Comparison of ENCODE assay signal across 7 mouse cellular contexts in genomic region chr10:86555843-86556242, GRCm38 (mm10). TPM values are rescaled to one million over a fixed set of nuclear protein-coding genes. Genes with fewer than 3 reads are reported as not detected.
A peak's percentile ranks its signal among the peaks of the same experiment; 100 is the strongest.
DNase-seq lines count a peak whose midpoint lies in the region; TF ChIP-seq lines count a peak whose summit lies in the region.

No protein-coding gene starts in this region.

- peak; percentile 28 for TF ChIP-seq CTCF in layer of hippocampus, adult 2 months (conservative IDR thresholded peaks at IDR 0.05)

- no peak overlapping the region for H3K27ac ChIP-seq in layer of hippocampus, adult 2 months

- H3K4me3 ChIP-seq in layer of hippocampus, adult 2 months, result no peak overlapping the region

- DNase-seq in layer of hippocampus, adult 2 months (ENCODE audit: low spot score in 2 of 2), result no peak
- DNase-seq in layer of hippocampus, postnatal 10 days (ENCODE audit: low spot score in 2 of 2), result no peak
- DNase-seq in R1 (ENCODE audit: low read depth, low spot score), result peak; percentile 14
- peak; percentile 7 for DNase-seq in embryo, embryonic 11 days
- peak; percentile 1 for DNase-seq in naive thymus-derived CD4-positive, alpha-beta T cell, adult 2 months (ENCODE audit: low read depth)
- no peak for DNase-seq in ovary, postnatal 14 days (ENCODE audit: low spot score)
- DNase-seq in urinary bladder, adult 18-20 months (ENCODE audit: low spot score in 2 of 2), result no peak

RNA-seq across cellular contexts. Expression of gene Syn3, which starts 57.1 kb away (rescaled TPM):
- total RNA-seq in layer of hippocampus, adult 2 months (2021), result 10 to 100 TPM; 21.1 to 22.2 TPM
- 10 to 100 TPM; 35.1 to 39.6 TPM for total RNA-seq in layer of hippocampus, postnatal 10 days (2021)

Comparison
In these comparisons a context has a peak if more than half of its experiments do, and no peak if none do; other contexts are left out.
1. DNase-seq: peak in R1 (single experiment), embryo, embryonic 11 days (single experiment) and naive thymus-derived CD4-positive, alpha-beta T cell, adult 2 months (single experiment); none in layer of hippocampus, adult 2 months (0 of 2), layer of hippocampus, postnatal 10 days (0 of 2), ovary, postnatal 14 days (single experiment) and urinary bladder, adult 18-20 months (0 of 2).